Mouse (Mus musculus): ENCODE results near the gene Kif13a. TPM values are rescaled to one million over a fixed set of nuclear protein-coding genes. Genes with fewer than 3 reads are reported as not detected.

Gene Kif13a
- polyA plus RNA-seq (2012; rRNA removed): 36.7 and 38.9 TPM in 2 replicates

DNA sequence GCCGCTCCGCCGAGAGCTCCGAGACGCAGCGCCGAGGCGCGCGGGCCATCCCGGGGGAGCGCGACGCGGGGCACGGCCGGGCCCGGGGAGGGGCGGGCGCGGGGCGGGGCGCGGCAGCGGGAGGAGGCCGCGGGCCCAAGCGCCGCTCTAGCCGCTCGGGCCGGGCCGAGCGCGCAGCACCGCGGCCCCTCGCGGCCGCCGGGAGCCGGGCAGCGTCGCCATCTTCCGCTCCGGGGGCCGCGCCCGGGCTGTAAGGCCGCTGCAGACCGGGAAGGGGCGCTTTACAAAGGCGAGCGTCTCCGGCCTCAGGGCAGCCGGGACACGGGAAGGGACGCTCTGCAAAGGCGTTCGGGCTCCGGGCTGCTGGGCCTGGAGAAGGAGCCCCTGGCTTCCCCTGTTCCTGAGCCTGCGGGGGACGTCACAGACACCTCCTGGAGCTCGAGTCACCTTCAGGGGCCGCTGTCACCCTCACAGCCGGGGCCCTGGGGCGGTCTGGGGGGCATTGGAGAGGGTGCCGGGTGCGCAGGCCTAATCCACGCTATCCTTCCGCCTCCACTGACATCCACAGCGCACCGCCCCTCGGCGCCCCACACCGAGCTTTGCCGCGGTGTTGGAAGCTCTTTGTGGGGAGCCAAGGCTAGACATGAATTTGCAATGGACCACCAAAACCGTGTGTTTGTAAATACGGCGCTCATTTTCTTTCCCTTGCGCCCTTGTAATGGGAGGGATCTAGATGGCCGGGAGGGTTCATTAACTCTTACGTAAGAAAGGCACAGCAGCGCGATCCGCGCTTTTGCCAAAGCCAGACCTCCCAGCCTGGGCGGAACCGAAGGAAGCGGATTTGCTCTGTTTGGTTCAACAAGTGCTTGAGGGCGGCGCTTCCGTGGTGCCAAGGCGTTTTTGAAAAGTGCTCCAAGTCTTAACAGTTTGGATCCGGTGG is at the start of gene Kif13a:
Gene Kif13a, minus strand, starts transcription at position 149 of the 940 bp plus-strand sequence.
- DNase-seq (ENCODE audit: low read depth): peak; percentile 69

DNA sequence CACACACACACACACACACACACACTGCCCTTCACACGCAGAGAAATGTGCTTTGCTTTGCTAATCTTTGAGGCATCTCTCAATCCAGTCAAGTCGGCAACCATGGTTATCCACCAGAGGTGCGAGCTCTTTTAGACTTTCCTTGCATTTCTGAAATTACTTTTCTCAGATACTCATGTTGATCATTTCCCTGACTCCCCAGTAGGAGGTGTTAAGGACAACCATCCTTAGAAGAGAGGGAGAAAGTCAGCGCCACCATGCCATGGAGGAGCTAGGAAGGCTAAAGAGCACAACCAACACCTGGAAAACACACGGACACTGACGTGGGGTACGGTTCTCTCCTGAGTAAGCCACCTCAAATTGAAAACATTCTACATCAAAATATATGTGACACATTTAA is 46.9 kb upstream of the Kif13a start:
- DNase-seq (ENCODE audit: low read depth): no peak

- DNase-seq (ENCODE audit: low read depth): no peak
Observed at GRCm38 (mm10) chr13:46975930-46976329, 46.3 kb upstream of the Kif13a start.

GRCm38 (mm10) chr13:46975031-46975551 is 45.4 kb upstream of the Kif13a start:
- DNase-seq (ENCODE audit: low read depth): no peak

- no peak for DNase-seq (ENCODE audit: low read depth)
Observed at GRCm38 (mm10) chr13:46970286-46970945, 40.7 kb upstream of the Kif13a start.

DNA sequence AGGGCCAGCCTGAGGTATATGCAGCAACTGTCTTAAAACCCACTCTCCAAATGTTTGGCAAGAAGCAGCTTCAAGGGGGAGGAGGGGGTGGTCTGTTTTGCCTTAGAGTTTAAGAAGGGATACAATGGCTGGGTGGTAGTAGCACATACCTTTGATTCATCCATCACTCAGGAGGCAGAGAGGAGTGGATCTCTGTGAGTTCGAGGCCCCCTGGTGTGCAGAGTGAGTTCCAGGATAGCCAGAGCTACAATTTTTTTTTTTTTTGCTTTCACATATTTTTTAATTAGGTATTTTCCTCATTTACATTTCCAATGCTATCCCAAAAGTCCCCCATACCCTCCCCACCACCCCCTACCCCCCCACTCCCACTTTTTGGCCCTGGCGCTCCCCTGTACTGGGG is 39.0 kb upstream of the Kif13a start:
- DNase-seq (ENCODE audit: low read depth): no peak

DNA sequence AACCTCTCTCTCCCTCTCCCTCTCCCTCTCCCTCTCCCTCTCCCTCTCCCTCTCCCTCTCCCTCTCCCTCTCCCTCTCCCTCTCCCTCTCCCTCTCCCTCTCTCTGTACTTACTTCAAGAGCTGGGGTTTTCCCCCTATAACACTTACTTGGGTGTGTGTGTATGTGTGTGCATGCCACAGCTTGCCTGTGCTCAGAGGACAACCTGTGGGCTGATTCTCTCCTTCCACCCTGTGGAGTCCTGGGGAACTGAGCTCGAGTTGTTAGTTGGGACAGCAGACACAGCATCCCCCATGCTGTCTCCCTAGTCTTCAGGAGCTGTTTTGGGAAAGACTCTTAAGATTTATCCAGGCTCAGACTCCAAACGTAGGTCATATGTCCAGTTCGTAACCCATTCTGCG is 37.6 kb upstream of the Kif13a start:
- DNase-seq (ENCODE audit: low read depth): no peak

- DNase-seq (ENCODE audit: low read depth): no peak
Observed at GRCm38 (mm10) chr13:46960878-46961474, 31.3 kb upstream of the Kif13a start.

- DNase-seq (ENCODE audit: low read depth): no peak
Observed at GRCm38 (mm10) chr13:46959139-46959538, 29.5 kb upstream of the Kif13a start.

DNA sequence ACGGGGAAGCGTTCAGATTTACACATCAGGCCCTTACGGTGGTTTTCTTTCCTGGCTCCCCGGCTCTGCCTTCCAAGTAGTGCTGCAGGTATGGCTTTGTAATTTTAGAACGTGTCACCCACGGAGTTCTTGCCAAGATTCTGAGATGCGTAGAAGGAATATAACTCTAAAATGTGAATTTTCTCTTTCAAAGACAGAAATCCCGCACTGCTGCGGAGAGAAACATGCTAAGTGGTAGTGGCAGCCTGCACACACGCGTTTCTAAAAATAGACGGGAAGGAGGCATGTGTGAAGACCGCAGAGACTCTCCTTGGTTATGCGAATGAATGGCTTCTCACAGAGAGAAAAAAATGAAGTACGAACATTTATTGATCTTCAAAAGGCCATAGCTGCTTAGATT is 21.5 kb upstream of the Kif13a start:
- DNase-seq (ENCODE audit: low read depth): no peak

- no peak for DNase-seq (ENCODE audit: low read depth)
Observed at GRCm38 (mm10) chr13:46949741-46950140, 20.1 kb upstream of the Kif13a start.

GRCm38 (mm10) chr13:46948027-46948426 is 18.4 kb upstream of the Kif13a start:
- DNase-seq (ENCODE audit: low read depth): no peak

DNA sequence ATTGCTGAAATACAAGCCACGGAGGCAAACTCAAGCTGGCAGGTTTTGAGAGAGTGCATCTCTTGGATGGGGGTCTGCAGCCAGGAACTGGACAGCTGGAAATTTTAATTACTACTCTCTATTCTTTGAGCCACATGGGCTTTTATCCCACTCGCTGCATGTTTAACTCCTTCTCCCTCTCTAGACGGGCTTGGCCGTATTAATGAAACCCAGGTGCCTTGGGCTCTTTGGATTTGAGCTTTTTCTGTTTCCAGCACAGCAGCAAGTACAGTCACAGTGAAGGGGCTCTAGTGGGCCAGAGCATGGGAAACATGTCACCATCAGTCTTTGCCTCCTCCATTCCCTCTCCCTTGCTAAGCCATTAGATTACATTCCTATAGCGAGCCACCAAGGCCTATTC is 16.4 kb upstream of the Kif13a start:
- no peak for DNase-seq (ENCODE audit: low read depth)

GRCm38 (mm10) chr13:46945256-46945655 is 15.6 kb upstream of the Kif13a start:
- DNase-seq (ENCODE audit: low read depth): no peak

- no peak for DNase-seq (ENCODE audit: low read depth)
Observed at GRCm38 (mm10) chr13:46943294-46943693, 13.6 kb upstream of the Kif13a start.

GRCm38 (mm10) chr13:46934116-46934515 is 4.4 kb upstream of the Kif13a start:
- no peak for DNase-seq (ENCODE audit: low read depth)

GRCm38 (mm10) chr13:46932846-46933245 is 3.2 kb upstream of the Kif13a start:
- DNase-seq (ENCODE audit: low read depth): no peak

DNA sequence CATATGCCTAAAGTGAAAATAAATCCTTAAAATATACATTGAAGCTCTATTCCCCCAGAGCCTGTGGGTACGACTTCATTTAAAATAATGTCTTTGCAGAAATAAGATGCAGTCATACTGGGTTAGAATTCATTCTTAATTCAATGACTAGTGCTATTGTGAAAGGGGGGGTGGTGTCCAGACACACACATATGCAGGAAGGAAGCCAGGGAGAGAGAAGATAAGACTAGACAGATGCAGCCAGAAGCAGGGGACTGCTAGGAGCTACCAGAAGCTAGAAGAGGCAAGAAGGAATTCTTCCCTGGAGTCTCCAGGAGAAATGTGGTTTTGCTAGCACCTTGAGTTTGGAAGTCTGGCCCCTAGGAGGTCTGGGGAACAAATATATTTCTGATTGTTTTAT is 2.4 kb upstream of the Kif13a start:
- DNase-seq (ENCODE audit: low read depth): no peak

GRCm38 (mm10) chr13:46930659-46931046 is 986 bp upstream of the Kif13a start:
- DNase-seq (ENCODE audit: low read depth): no peak

- no peak for DNase-seq (ENCODE audit: low read depth)
Observed at GRCm38 (mm10) chr13:46928961-46929691, 541 bp downstream of the Kif13a start.

- DNase-seq (ENCODE audit: low read depth): no peak
Observed at GRCm38 (mm10) chr13:46928404-46928803, 1.3 kb downstream of the Kif13a start.

- DNase-seq (ENCODE audit: low read depth): no peak
Observed at GRCm38 (mm10) chr13:46925671-46926070, 4.0 kb downstream of the Kif13a start.

Measured in gonadal fat pad, adult 2 months (tissue).